Mouse (Mus musculus): ENCODE measurements around the gene Ipo7. TPM values are rescaled to one million over a fixed set of nuclear protein-coding genes. Genes with fewer than 3 reads are reported as not detected.

Gene Ipo7
- polyA plus RNA-seq, 1 experiment from 2014 or later, result 40.2 TPM

Other genes starting within 250 kb of the Ipo7 start
- gene Nrip3, start 236.2 kb upstream of the Ipo7 start, polyA plus RNA-seq (2014; fragmentation: Nextera tagmentation; extraction: Ambion mirVana), result 1.1 and 1.3 TPM in 2 replicates
- gene Scube2, start 152.6 kb upstream of the Ipo7 start, polyA plus RNA-seq (2014; fragmentation: Nextera tagmentation; extraction: Ambion mirVana), result 3.6 and 4.2 TPM in 2 replicates
- gene Dennd5a, start 57.8 kb upstream of the Ipo7 start, polyA plus RNA-seq (2014; fragmentation: Nextera tagmentation; extraction: Ambion mirVana), result 52.4 and 53.0 TPM in 2 replicates
- gene Tmem41b, start 31.3 kb upstream of the Ipo7 start, polyA plus RNA-seq (2014; fragmentation: Nextera tagmentation; extraction: Ambion mirVana), result 85.6 and 89.5 TPM in 2 replicates
- gene Zfp143, start 42.9 kb downstream of the Ipo7 start, polyA plus RNA-seq (2014; fragmentation: Nextera tagmentation; extraction: Ambion mirVana), result 32.4 and 32.5 TPM in 2 replicates
- 31.2 and 32.6 TPM in 2 replicates for gene Wee1, start 103.8 kb downstream of the Ipo7 start, polyA plus RNA-seq (2014; fragmentation: Nextera tagmentation; extraction: Ambion mirVana)
- gene Swap70, start 203.4 kb downstream of the Ipo7 start, polyA plus RNA-seq (2014; fragmentation: Nextera tagmentation; extraction: Ambion mirVana), result 15.1 and 17.2 TPM in 2 replicates

Data from midbrain, embryonic 11.5 days (tissue).